Mouse (Mus musculus) hindbrain, embryonic 11.5 days (tissue): ENCODE data around the gene Gabarapl2. TPM values are rescaled to one million over a fixed set of nuclear protein-coding genes. Genes with fewer than 3 reads are reported as not detected.
A peak's percentile ranks its signal among the peaks of the same experiment; 100 is the strongest.

ENCODE experiments used
- ATAC-seq: fragments of 200-750 bp; cut with Nextera tagmentation; 2 replicates; pipeline ENCODE4 v1.8.0; 2017; ENCODE audit warnings: mild to moderate bottlenecking, moderate TSS enrichment, moderate library complexity; ENCODE audit not compliant: low FRiP score
- DNase-seq: peaks from one replicate; pipeline ENCODE4 v3.0.0-alpha.2; 2015; ENCODE audit warnings: low spot score
- H3K27ac ChIP-seq: fragments of 300-500 bp; sonication (generic); 2 replicates; pipeline ENCODE4 v1.5.1; 2014; ENCODE audit warnings: mild to moderate bottlenecking, low read depth, low read length
- H3K27me3 ChIP-seq: fragments of 300-500 bp; sonication (generic); 2 replicates; pipeline ENCODE4 v1.6.1; 2014; ENCODE audit warnings: mild to moderate bottlenecking, low read length, moderate library complexity, mixed read lengths; ENCODE audit not compliant: control insufficient read depth, insufficient read depth
- H3K36me3 ChIP-seq: fragments of 300-500 bp; sonication (generic); 2 replicates; pipeline ENCODE4 v1.6.1; 2014; ENCODE audit warnings: mild to moderate bottlenecking, low read length, moderate library complexity, mixed read lengths; ENCODE audit not compliant: control insufficient read depth, insufficient read depth
- H3K4me1 ChIP-seq: fragments of 300-500 bp; sonication (generic); replicated peaks from 2 replicates; pipeline ENCODE4 v1.6.1; 2014; ENCODE audit warnings: low read length, mixed read lengths; ENCODE audit not compliant: control insufficient read depth, insufficient read depth
- H3K4me2 ChIP-seq: fragments of 300-500 bp; sonication (generic); replicated peaks from 2 replicates; pipeline ENCODE4 v1.6.1; 2014; ENCODE audit warnings: mild to moderate bottlenecking, low read depth, low read length
- H3K4me3 ChIP-seq: fragments of 300-500 bp; sonication (generic); 2 replicates; pipeline ENCODE4 v1.5.1; 2014; ENCODE audit warnings: low read depth, low read length
- H3K9ac ChIP-seq: fragments of 300-500 bp; sonication (generic); 2 replicates; pipeline ENCODE4 v1.6.1; 2014; ENCODE audit warnings: low read depth, low read length
- H3K9me3 ChIP-seq: fragments of 300-500 bp; sonication (generic); 2 replicates; pipeline ENCODE4 v1.6.1; 2016; ENCODE audit warnings: low read length; ENCODE audit not compliant: control insufficient read depth
- WGBS: fragments of 180-500 bp; shearing (Covaris S2); extraction: QIAGEN DNeasy Blood & Tissue Kit; methylation state at CpG from one replicate; pipeline ENCODE4 v1.1.7; 2014; 5-methylcytosine and 5-hydroxymethylcytosine counted together
- polyA plus RNA-seq: library from polyadenylated mRNA; unstranded; fragments of >200 nt; fragmentation: Nextera tagmentation; extraction: Ambion mirVana; gene quantifications from 2 replicates; pipeline ENCODE4 v1.2.1, GENCODE M21; 2014

Gabarapl2 gene
- 347 and 351 TPM in 2 replicates for polyA plus RNA-seq

DNA sequence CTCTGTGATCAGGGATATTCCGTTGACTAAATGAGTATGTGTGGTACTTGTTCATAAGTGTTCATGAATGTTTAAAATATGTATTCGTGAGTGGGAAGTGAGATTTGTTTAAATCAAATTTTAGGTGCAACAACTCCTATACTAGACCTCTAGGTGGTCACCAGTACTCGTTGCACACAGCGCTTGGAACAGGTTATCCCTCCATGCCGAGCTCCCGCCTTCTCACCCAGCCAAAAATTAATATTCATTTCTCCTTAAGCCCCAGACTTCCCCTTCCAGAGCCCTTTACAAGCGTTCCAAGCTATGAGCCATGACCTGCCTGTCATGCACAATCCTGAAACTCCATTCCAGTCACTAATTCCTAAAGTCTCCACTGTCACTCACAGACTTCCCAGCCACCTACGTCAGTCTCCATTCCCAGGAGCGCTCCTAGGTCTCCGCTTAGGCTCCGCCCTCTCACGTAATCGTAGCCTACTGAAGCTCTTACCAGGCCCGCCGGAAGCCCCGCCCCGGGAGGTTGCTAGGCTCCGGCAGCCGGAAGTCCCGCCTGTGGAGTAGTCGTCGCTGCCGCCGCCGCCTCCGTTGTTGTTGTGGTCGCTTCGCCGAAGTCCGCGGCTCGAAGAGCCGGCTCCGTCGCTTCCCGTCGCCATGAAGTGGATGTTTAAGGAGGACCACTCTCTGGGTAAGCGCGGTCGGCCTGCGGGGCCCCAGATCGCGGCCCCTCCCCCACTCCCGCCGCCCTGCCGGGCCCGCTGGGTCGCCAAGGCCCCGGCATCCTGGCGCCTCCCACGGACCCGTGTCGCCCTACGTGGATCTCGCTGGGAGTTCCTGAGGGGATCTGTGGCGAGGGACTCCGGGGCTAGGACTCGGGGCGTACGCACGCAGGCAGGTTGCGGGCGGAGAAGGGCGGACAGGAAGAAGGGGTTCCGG is at the start of gene Gabarapl2:
Gene Gabarapl2, plus strand, starts transcription at position 533 of the 930 bp plus-strand sequence.
- H3K4me3 ChIP-seq, result peak within 1 kb of the TSS; percentile 96
- H3K27ac ChIP-seq, result peak within 1 kb of the TSS; percentile 30; the same call in 1 of the 2 replicates
- 0 out of 2 replicates have a peak, but pooled peaks cover 2% of the 10 kb centered on the region for H3K36me3 ChIP-seq
- peak within 1 kb of the TSS; percentile 87 for H3K4me2 ChIP-seq
- WGBS, result under 1% methylated on average over 57 of the region's 65 CpGs
- H3K4me1 ChIP-seq, result peaks cover 7% of the 10 kb centered on the region
- H3K9ac ChIP-seq, result peak within 1 kb of the TSS; percentile 82
- ATAC-seq, result peak; percentile 98
- DNase-seq, result peak; percentile 100
- H3K9me3 ChIP-seq, result no peaks in the 10 kb centered on the region
- no peaks in the 10 kb centered on the region for H3K27me3 ChIP-seq

- H3K4me2 ChIP-seq, result no peak overlapping the region
- no peaks in the 10 kb centered on the region for H3K36me3 ChIP-seq
- no peaks in the 10 kb centered on the region for H3K9me3 ChIP-seq
- no peak overlapping the region for H3K27ac ChIP-seq
- H3K4me3 ChIP-seq, result no peak overlapping the region
- 58% methylated on average over 6 of the region's 6 CpGs for WGBS
- no peak overlapping the region for H3K9ac ChIP-seq
- ATAC-seq, result no peak
- peaks cover 23% of the 10 kb centered on the region for H3K27me3 ChIP-seq
- DNase-seq, result no peak
- 0 out of 2 replicates have a peak, but pooled peaks cover 2% of the 10 kb centered on the region for H3K4me1 ChIP-seq
Measured at GRCm38 (mm10) chr8:111890911-111891303, 49.6 kb upstream of the Gabarapl2 start.

DNA sequence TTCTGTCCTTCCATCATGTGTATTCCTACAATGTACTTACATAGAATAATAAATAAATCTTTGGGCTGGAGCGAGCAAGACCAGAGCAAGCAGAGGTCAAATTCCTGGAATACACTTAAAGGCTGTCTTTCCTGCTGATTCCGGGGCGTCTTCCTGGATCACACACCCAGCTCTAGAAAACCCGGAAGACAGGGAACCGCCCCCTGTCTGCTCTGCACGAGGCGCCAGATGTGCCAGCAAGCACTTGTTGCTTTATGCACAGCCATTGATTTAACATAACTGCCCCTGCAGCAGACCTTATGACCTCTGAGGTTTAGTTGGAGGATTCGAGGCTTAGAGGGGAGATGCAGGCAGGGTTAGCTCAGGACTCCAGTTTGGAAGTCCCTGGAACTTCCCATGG is 48.5 kb upstream of the Gabarapl2 start:
- Histone ChIP-seq H3K4me3 (no peak overlapping the region), H3K27ac (no peak overlapping the region), H3K9ac (no peak overlapping the region), H3K9me3 (no peaks in the 10 kb centered on the region), H3K36me3 (no peaks in the 10 kb centered on the region), H3K4me1 (0 out of 2 replicates have a peak, but pooled peaks cover 2% of the 10 kb centered on the region), H3K27me3 (peaks cover 23% of the 10 kb centered on the region), H3K4me2 (no peak overlapping the region)
- WGBS, result 42% methylated on average over 8 of the region's 8 CpGs
- DNase-seq (no peak), ATAC-seq (no peak)

DNA sequence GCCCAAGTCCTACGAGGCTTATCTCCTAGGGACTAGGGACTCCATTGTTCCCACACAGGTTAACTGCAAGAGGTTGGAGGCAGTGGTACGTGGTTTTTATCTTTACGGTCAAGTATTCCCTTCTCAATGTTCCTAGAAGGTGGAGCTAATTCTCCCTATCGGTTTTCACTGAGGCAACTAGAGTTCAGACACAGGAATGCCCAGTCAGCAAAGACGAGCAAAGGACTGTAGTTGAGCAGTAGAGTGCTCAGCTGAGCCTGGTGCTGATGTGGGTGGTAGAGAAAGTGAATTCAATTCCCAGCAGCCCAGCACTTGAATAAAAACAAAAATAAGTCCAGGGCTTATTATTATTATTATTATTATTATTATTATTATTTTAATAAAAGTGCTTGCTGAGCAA is 47.9 kb upstream of the Gabarapl2 start:
- Histone ChIP-seq H3K4me1 (0 out of 2 replicates have a peak, but pooled peaks cover 2% of the 10 kb centered on the region), H3K9me3 (no peaks in the 10 kb centered on the region), H3K4me3 (no peak overlapping the region), H3K9ac (no peak overlapping the region), H3K4me2 (no peak overlapping the region), H3K27me3 (peaks cover 23% of the 10 kb centered on the region), H3K27ac (no peak overlapping the region), H3K36me3 (no peaks in the 10 kb centered on the region)
- ATAC-seq (no peak), DNase-seq (no peak)
- 66% methylated on average over 5 of the region's 5 CpGs for WGBS

DNA sequence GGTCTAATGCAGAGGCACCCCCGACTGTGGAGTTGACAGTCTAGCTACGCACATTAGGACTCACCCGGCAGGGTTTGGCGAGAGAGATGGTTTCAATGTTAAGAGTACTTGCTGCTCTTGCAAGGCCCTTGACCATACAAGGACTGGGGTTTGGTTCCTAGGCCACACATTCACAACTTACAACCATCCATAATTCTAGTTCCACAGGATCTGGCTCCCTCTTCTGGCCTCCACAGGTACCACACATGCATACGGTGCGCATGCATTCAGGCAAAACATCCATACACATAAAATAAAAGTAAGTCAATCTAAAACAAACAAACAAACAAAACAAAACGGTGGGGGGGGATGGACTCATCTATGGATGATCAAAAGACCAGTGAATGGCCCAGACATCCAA is 45.5 kb upstream of the Gabarapl2 start:
- WGBS, result 88% methylated on average over 7 of the region's 7 CpGs
- Histone ChIP-seq H3K27ac (no peak overlapping the region), H3K4me1 (0 out of 2 replicates have a peak, but pooled peaks cover 2% of the 10 kb centered on the region), H3K27me3 (peaks cover 13% of the 10 kb centered on the region), H3K9me3 (no peaks in the 10 kb centered on the region), H3K36me3 (no peaks in the 10 kb centered on the region), H3K4me3 (no peak overlapping the region), H3K4me2 (no peak overlapping the region), H3K9ac (no peak overlapping the region)
- no peak for ATAC-seq
- no peak for DNase-seq

GRCm38 (mm10) chr8:111898586-111898985 is 41.9 kb upstream of the Gabarapl2 start:
- Histone ChIP-seq H3K9ac (no peak overlapping the region), H3K4me1 (no peaks in the 10 kb centered on the region), H3K9me3 (no peaks in the 10 kb centered on the region), H3K4me3 (no peak overlapping the region), H3K27me3 (no peaks in the 10 kb centered on the region), H3K27ac (no peak overlapping the region), H3K4me2 (no peak overlapping the region), H3K36me3 (no peaks in the 10 kb centered on the region)
- whole genome bisulfite sequencing, result 33% methylated on average over 10 of the region's 10 CpGs
- DNase-seq (no peak), ATAC-seq (no peak)

GRCm38 (mm10) chr8:111902080-111902479 is 38.4 kb upstream of the Gabarapl2 start:
- Histone ChIP-seq H3K27me3 (no peaks in the 10 kb centered on the region), H3K9ac (no peak overlapping the region), H3K4me1 (no peaks in the 10 kb centered on the region), H3K9me3 (no peaks in the 10 kb centered on the region), H3K27ac (no peak overlapping the region), H3K4me2 (no peak overlapping the region), H3K4me3 (no peak overlapping the region), H3K36me3 (no peaks in the 10 kb centered on the region)
- ATAC-seq (no peak), DNase-seq (no peak)
- 41% methylated on average over 5 of the region's 5 CpGs for WGBS

- H3K9ac ChIP-seq, result no peak overlapping the region
- no peaks in the 10 kb centered on the region for H3K9me3 ChIP-seq
- DNase-seq, result no peak
- H3K27me3 ChIP-seq, result peaks cover 7% of the 10 kb centered on the region; the same call in 1 of the 2 replicates
- no peak overlapping the region for H3K4me2 ChIP-seq
- H3K36me3 ChIP-seq, result no peaks in the 10 kb centered on the region
- no peak for ATAC-seq
- no peaks in the 10 kb centered on the region for H3K4me1 ChIP-seq
- H3K27ac ChIP-seq, result no peak overlapping the region
- H3K4me3 ChIP-seq, result no peak overlapping the region
- WGBS, result 67% methylated on average over 7 of the region's 8 CpGs
Measured at GRCm38 (mm10) chr8:111905500-111906121, 34.9 kb upstream of the Gabarapl2 start.
